Mouse (Mus musculus) thymus, adult 2 months (tissue): ENCODE measurements at regions not wholly inside any gene's neighbourhood (a gene's known extent, or its start where the extent isn't known, plus 50 kb on each side); places are given as distances from the start of the nearest gene placed in this dataset.

Source experiments
- DNase-seq: peaks from one replicate; pipeline ENCODE4 v3.0.0; 2021
- H3K27ac ChIP-seq: fragments of 200-500 bp; 2 replicates; pipeline ENCODE4 v1.5.1; 2012; ENCODE audit warnings: low read length, control low read depth; ENCODE audit not compliant: control insufficient read depth, insufficient read depth
- H3K27me3 ChIP-seq: fragments of 200-500 bp; 2 replicates; pipeline ENCODE4 v1.6.1; 2012; ENCODE audit warnings: mild to moderate bottlenecking, low read length, moderate library complexity, mixed read lengths; ENCODE audit not compliant: control insufficient read depth, insufficient read depth
- H3K36me3 ChIP-seq: fragments of 200-500 bp; 2 replicates; pipeline ENCODE4 v1.6.1; 2012; ENCODE audit warnings: mild to moderate bottlenecking, low read length, moderate library complexity; ENCODE audit not compliant: control insufficient read depth, insufficient read depth
- H3K4me1 ChIP-seq: fragments of 200-500 bp; replicated peaks from 2 replicates; pipeline ENCODE4 v1.6.1; 2012; ENCODE audit warnings: low read length; ENCODE audit not compliant: control insufficient read depth, insufficient read depth
- H3K4me3 ChIP-seq: fragments of 200-500 bp; 2 replicates; pipeline ENCODE4 v1.5.1; 2012; ENCODE audit warnings: mild to moderate bottlenecking, low read length, control low read depth, moderate library complexity; ENCODE audit not compliant: control insufficient read depth, insufficient read depth
- CTCF ChIP-seq: fragments of 200-500 bp; IDR thresholded peaks from 2 replicates; pipeline ENCODE4 v1.5.1; 2012; ENCODE audit warnings: mild to moderate bottlenecking, control low read depth, low read length, moderate library complexity, borderline replicate concordance; ENCODE audit not compliant: control insufficient read depth, poor library complexity, insufficient read depth; ENCODE audit errors: extremely low read depth
- POLR2A ChIP-seq: fragments of 200-500 bp; IDR thresholded peaks from 2 replicates; pipeline ENCODE4 v1.6.1; 2012; ENCODE audit warnings: mild to moderate bottlenecking, low read length, control low read depth, moderate library complexity; ENCODE audit not compliant: control insufficient read depth, poor library complexity, insufficient read depth; ENCODE audit errors: extremely low read depth
- WGBS: fragments of 180-500 bp; shearing (Covaris S2); methylation state at CpG from one replicate; pipeline ENCODE4 v1.1.7; 2018; 5-methylcytosine and 5-hydroxymethylcytosine counted together

GRCm38 (mm10) chr1:88960142-88960541 lies 110.1 kb upstream of the Sh3bp4 start:
- H3K27ac ChIP-seq = no peak overlapping the region
- no peak for DNase-seq
- WGBS = 90% methylated on average over 11 of the region's 11 CpGs
- no peak for TF ChIP-seq CTCF
- TF ChIP-seq POLR2A = no peak
- H3K4me3 ChIP-seq = no peak overlapping the region
- H3K36me3 ChIP-seq = no peaks in the 10 kb centered on the region
- no peaks in the 10 kb centered on the region for H3K4me1 ChIP-seq
- no peaks in the 10 kb centered on the region for H3K27me3 ChIP-seq

GRCm38 (mm10) chr1:88964045-88964747 lies 106.0 kb upstream of the Sh3bp4 start:
- Histone ChIP-seq H3K27me3 (no peaks in the 10 kb centered on the region), H3K27ac (no peak overlapping the region), H3K4me3 (no peak overlapping the region), H3K4me1 (no peaks in the 10 kb centered on the region), H3K36me3 (no peaks in the 10 kb centered on the region)
- TF ChIP-seq POLR2A (no peak), CTCF (no peak)
- no peak for DNase-seq
- WGBS = 96% methylated on average over 14 of the region's 14 CpGs

- Histone ChIP-seq H3K27ac (no peak overlapping the region), H3K4me1 (no peaks in the 10 kb centered on the region), H3K4me3 (no peak overlapping the region), H3K36me3 (no peaks in the 10 kb centered on the region), H3K27me3 (no peaks in the 10 kb centered on the region)
- WGBS = 92% methylated on average over 2 of the region's 2 CpGs
- no peak for DNase-seq
- TF ChIP-seq POLR2A (no peak), CTCF (no peak)
Measured at GRCm38 (mm10) chr1:88966416-88966815, 103.8 kb upstream of the Sh3bp4 start.

GRCm38 (mm10) chr1:88968142-88968541 lies 102.1 kb upstream of the Sh3bp4 start:
- Histone ChIP-seq H3K36me3 (no peaks in the 10 kb centered on the region), H3K27ac (no peak overlapping the region), H3K4me3 (no peak overlapping the region), H3K27me3 (no peaks in the 10 kb centered on the region), H3K4me1 (no peaks in the 10 kb centered on the region)
- 90% methylated on average over 7 of the region's 7 CpGs for WGBS
- no peak for DNase-seq
- no peak for TF ChIP-seq CTCF
- TF ChIP-seq POLR2A = no peak

- WGBS = 97% methylated on average over 7 of the region's 7 CpGs
Measured at GRCm38 (mm10) chr1:88969016-88969415, 101.2 kb upstream of the Sh3bp4 start.

GRCm38 (mm10) chr1:88969630-88970029 lies 100.6 kb upstream of the Sh3bp4 start:
- no peaks in the 10 kb centered on the region for H3K27me3 ChIP-seq
- H3K4me3 ChIP-seq = no peak overlapping the region
- TF ChIP-seq CTCF = no peak
- TF ChIP-seq POLR2A = no peak
- DNase-seq = no peak
- WGBS = 98% methylated on average over 3 of the region's 3 CpGs
- no peaks in the 10 kb centered on the region for H3K36me3 ChIP-seq
- H3K27ac ChIP-seq = no peak overlapping the region
- no peaks in the 10 kb centered on the region for H3K4me1 ChIP-seq

More at GRCm38 (mm10) chr1:88969016-88969415, 101.2 kb upstream of the Sh3bp4 start:
- H3K4me3 ChIP-seq = no peak overlapping the region
- no peaks in the 10 kb centered on the region for H3K4me1 ChIP-seq
- no peak overlapping the region for H3K27ac ChIP-seq
- no peak for DNase-seq
- TF ChIP-seq CTCF (no peak), POLR2A (no peak)
- no peaks in the 10 kb centered on the region for H3K36me3 ChIP-seq
- no peaks in the 10 kb centered on the region for H3K27me3 ChIP-seq
